Mouse (Mus musculus): Measurements from ENCODE around the gene Zfyve1.

DNA sequence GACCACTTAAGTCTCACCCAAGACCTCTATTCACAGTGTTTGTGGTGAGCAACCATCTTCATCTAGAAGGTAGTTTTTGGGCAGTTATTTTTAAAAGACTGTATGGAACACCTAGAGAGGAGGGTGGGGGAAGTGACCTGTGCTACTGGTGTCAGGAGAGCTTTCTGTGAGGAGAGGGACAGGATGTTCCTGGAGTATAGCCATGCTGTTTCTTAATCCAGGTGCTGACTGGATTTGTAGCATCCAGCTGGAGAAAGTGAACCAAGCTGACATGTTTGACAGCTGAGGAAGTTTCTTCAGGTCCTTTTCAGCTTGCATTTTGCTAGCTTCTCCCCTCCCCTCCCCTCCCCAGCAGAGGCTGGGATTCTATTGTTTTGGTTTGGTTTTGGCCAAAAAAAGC, 52.2 kb downstream of the Zfyve1 start:
- TF ChIP-seq POLR2A (IDR thresholded peaks at IDR 0.05; ENCODE audit: borderline replicate concordance, low read depth, low read length) (no peak), CTCF (IDR thresholded peaks at IDR 0.05; ENCODE audit: low read depth, low read length) (no peak)

All from bone marrow macrophage, adult 2 months (primary cell).